In the genomic region with DNA sequence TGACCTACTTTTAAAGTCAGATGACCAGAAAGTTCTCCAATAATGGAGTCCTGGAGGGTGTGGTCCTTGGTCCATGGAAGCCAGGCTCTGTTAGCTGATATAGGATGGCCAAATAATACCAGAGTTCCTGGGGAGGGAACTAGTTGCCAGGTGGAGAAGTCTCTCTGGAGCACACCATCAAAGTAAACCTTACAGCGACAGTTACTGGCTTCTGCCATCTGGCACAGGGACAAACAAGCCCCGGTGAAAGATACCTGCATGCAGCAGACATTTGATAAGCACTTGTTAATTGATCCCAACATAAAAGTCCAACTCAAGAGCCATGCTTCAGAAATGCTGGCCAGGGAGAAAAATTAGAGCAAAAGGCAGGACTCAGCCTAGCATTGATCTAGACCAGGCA, we compare ENCODE assay signal across 26 mouse cellular contexts. TPM values are rescaled to one million over a fixed set of nuclear protein-coding genes. Genes with fewer than 3 reads are reported as not detected.
DNase-seq lines count a peak whose midpoint lies in the region; ATAC-seq and TF ChIP-seq lines count a peak whose summit lies in the region.
"Had no signal": no experiment of that assay in that cellular context is flagged by ENCODE, and none has a peak within 500 bp of the region (broad histone marks: within the 10 kb centered on the region; RNA-seq: fewer than 3 reads in every experiment).

No protein-coding gene starts in this region.

- no peak overlapping the region for H3K4me3 ChIP-seq in heart, embryonic 15.5 days
- H3K4me3 ChIP-seq in embryonic facial prominence, embryonic 12.5 days: no peak overlapping the region
- no peak overlapping the region for H3K4me3 ChIP-seq in thymus, adult 2 months (ENCODE audit: control insufficient read depth, insufficient read depth, low read length)
- no peak overlapping the region for H3K4me3 ChIP-seq in layer of hippocampus, adult 2 months
- no peak overlapping the region for H3K4me3 ChIP-seq in intestine, embryonic 15.5 days (replicated peaks)
- H3K4me3 ChIP-seq: embryonic facial prominence, embryonic 13.5 days; forebrain, embryonic 10.5 days; forebrain, embryonic 15.5 days; hindbrain, embryonic 10.5 days; hindbrain, embryonic 15.5 days; left cerebral cortex, adult 2 months; limb, embryonic 12.5 days; liver, embryonic 12.5 days; megakaryocyte, embryonic 14.5 days; midbrain, embryonic 13.5 days had no signal

- H3K9me3 ChIP-seq in heart, embryonic 15.5 days (replicated peaks): no peaks in the 10 kb centered on the region
- H3K9me3 ChIP-seq in embryonic facial prominence, embryonic 12.5 days: no peaks in the 10 kb centered on the region
- no peaks in the 10 kb centered on the region for H3K9me3 ChIP-seq in intestine, embryonic 15.5 days
- H3K9me3 ChIP-seq: embryonic facial prominence, embryonic 13.5 days; forebrain, embryonic 10.5 days; forebrain, embryonic 15.5 days; G1E; hindbrain, embryonic 10.5 days; hindbrain, embryonic 15.5 days; limb, embryonic 12.5 days; liver, embryonic 12.5 days; megakaryocyte, embryonic 14.5 days; midbrain, embryonic 13.5 days had no signal

- H3K4me1 ChIP-seq in heart, embryonic 15.5 days (replicated peaks): peaks cover 45% of the 10 kb centered on the region
- peaks cover 48% of the 10 kb centered on the region for H3K4me1 ChIP-seq in embryonic facial prominence, embryonic 12.5 days
- peaks cover 55% of the 10 kb centered on the region for H3K4me1 ChIP-seq in thymus, adult 2 months (replicated peaks; ENCODE audit: control insufficient read depth, insufficient read depth, low read length)
- H3K4me1 ChIP-seq in intestine, embryonic 15.5 days (replicated peaks): peaks cover 8% of the 10 kb centered on the region

- DNase-seq in heart, postnatal 25 days (ENCODE audit: low spot score): no peak
- DNase-seq in thymus, adult 2 months: peak; percentile 54
- DNase-seq in thymus, postnatal 36 days: peak; percentile 55 to 59
- no peak for DNase-seq in layer of hippocampus, adult 2 months (ENCODE audit: low spot score in 2 of 2)
- DNase-seq: adrenal gland, postnatal 10 days; cerebellum, adult 9-10 months; cerebellum, postnatal 36 days; kidney, adult 2 months; layer of hippocampus, adult 9-11 months; liver, postnatal 0 days; lung, postnatal 36 days; right cerebral cortex, postnatal 25 days had no signal

- no peaks in the 10 kb centered on the region for H3K27me3 ChIP-seq in heart, embryonic 15.5 days
- H3K27me3 ChIP-seq in embryonic facial prominence, embryonic 12.5 days: no peaks in the 10 kb centered on the region
- no peaks in the 10 kb centered on the region for H3K27me3 ChIP-seq in thymus, adult 2 months (ENCODE audit: control insufficient read depth, insufficient read depth, low read length)
- H3K27me3 ChIP-seq in intestine, embryonic 15.5 days (replicated peaks): no peaks in the 10 kb centered on the region
- H3K27me3 ChIP-seq: embryonic facial prominence, embryonic 13.5 days; forebrain, embryonic 15.5 days; hindbrain, embryonic 15.5 days; limb, embryonic 12.5 days; midbrain, embryonic 13.5 days had no signal

- intact Hi-C loops in heart, postnatal 25 days (cut with DNase I): no loop called here

- no peak for ATAC-seq in heart, embryonic 15.5 days (replicated peaks; ENCODE audit: insufficient number of reproducible peaks, insufficient read depth, low FRiP score, low read depth)
- ATAC-seq in embryonic facial prominence, embryonic 12.5 days (ENCODE audit: insufficient number of reproducible peaks, insufficient read depth, low FRiP score, low TSS enrichment): no peak
- no peak for ATAC-seq in intestine, embryonic 15.5 days
- ATAC-seq: forebrain, embryonic 15.5 days; liver, embryonic 12.5 days; liver, postnatal 0 days; midbrain, embryonic 13.5 days had no signal

- no peaks in the 10 kb centered on the region for H3K36me3 ChIP-seq in heart, embryonic 15.5 days
- no peaks in the 10 kb centered on the region for H3K36me3 ChIP-seq in embryonic facial prominence, embryonic 12.5 days
- no peaks in the 10 kb centered on the region for H3K36me3 ChIP-seq in thymus, adult 2 months (ENCODE audit: control insufficient read depth, insufficient read depth, low read length)
- no peaks in the 10 kb centered on the region for H3K36me3 ChIP-seq in intestine, embryonic 15.5 days
- H3K36me3 ChIP-seq: embryonic facial prominence, embryonic 13.5 days; forebrain, embryonic 10.5 days; forebrain, embryonic 15.5 days; G1E; hindbrain, embryonic 10.5 days; hindbrain, embryonic 15.5 days; limb, embryonic 12.5 days; liver, embryonic 12.5 days; midbrain, embryonic 13.5 days had no signal

- peak overlapping the region; percentile 8; the same call in 1 of the 2 replicates for H3K27ac ChIP-seq in heart, embryonic 15.5 days
- H3K27ac ChIP-seq in embryonic facial prominence, embryonic 12.5 days: 0 out of 2 replicates have a peak overlapping the region, but pooled peaks have one; percentile 6
- H3K27ac ChIP-seq in thymus, adult 2 months (ENCODE audit: control insufficient read depth, insufficient read depth, low read length): peak overlapping the region; percentile 99
- H3K27ac ChIP-seq in layer of hippocampus, adult 2 months: no peak overlapping the region
- no peak overlapping the region for H3K27ac ChIP-seq in intestine, embryonic 15.5 days
- H3K27ac ChIP-seq: embryonic facial prominence, embryonic 13.5 days; forebrain, embryonic 15.5 days; hindbrain, embryonic 10.5 days; hindbrain, embryonic 15.5 days; left cerebral cortex, adult 2 months; limb, embryonic 12.5 days; liver, embryonic 12.5 days; midbrain, embryonic 13.5 days had no signal

- WGBS in heart, embryonic 15.5 days: 40% methylated on average over 2 of the region's 2 CpGs
- 75% methylated on average over 2 of the region's 2 CpGs for WGBS in embryonic facial prominence, embryonic 12.5 days
- 3% methylated on average over 2 of the region's 2 CpGs for WGBS in thymus, adult 2 months
- WGBS in intestine, embryonic 15.5 days: 63% methylated on average over 2 of the region's 2 CpGs

- no peak for TF ChIP-seq CTCF in thymus, adult 2 months (IDR thresholded peaks at IDR 0.05; ENCODE audit: borderline replicate concordance, control insufficient read depth, extremely low read depth, insufficient read depth, low read length, poor library complexity)
- no peak for TF ChIP-seq CTCF in layer of hippocampus, adult 2 months (conservative IDR thresholded peaks at IDR 0.05)

- no peak overlapping the region for H3K9ac ChIP-seq in heart, embryonic 15.5 days
- H3K9ac ChIP-seq in embryonic facial prominence, embryonic 12.5 days: no peak overlapping the region
- no peak overlapping the region for H3K9ac ChIP-seq in intestine, embryonic 15.5 days
- H3K9ac ChIP-seq: embryonic facial prominence, embryonic 13.5 days; forebrain, embryonic 15.5 days; hindbrain, embryonic 15.5 days; limb, embryonic 12.5 days; liver, embryonic 12.5 days; liver, postnatal 0 days; midbrain, embryonic 13.5 days had no signal

- H3K4me2 ChIP-seq in heart, embryonic 15.5 days: no peak overlapping the region
- no peak overlapping the region for H3K4me2 ChIP-seq in embryonic facial prominence, embryonic 12.5 days (replicated peaks)
- H3K4me2 ChIP-seq in intestine, embryonic 15.5 days (replicated peaks): no peak overlapping the region
- H3K4me2 ChIP-seq: embryonic facial prominence, embryonic 13.5 days; forebrain, embryonic 15.5 days; hindbrain, embryonic 15.5 days; limb, embryonic 12.5 days; liver, embryonic 12.5 days; midbrain, embryonic 13.5 days had no signal

- TF ChIP-seq POLR2A in thymus, adult 2 months (IDR thresholded peaks at IDR 0.05; ENCODE audit: control insufficient read depth, extremely low read depth, insufficient read depth, low read length, poor library complexity): no peak

RNA-seq across cellular contexts. Expression of a gene that starts 7.3 kb away (rescaled TPM):
- 24.0 and 29.3 TPM in 2 replicates for polyA plus RNA-seq in heart, embryonic 15.5 days (2015; fragmentation: Nextera tagmentation; extraction: Ambion mirVana)
- 10 to 100 TPM; 72.5 to 78.8 TPM for total RNA-seq in heart, postnatal 25 days (2021)
- polyA plus RNA-seq in embryonic facial prominence, embryonic 12.5 days (2016; fragmentation: Nextera tagmentation; extraction: Ambion mirVana): 23.3 and 24.7 TPM in 2 replicates
- polyA plus RNA-seq in thymus, adult 2 months (2012; rRNA removed): 170 and 197 TPM in 2 replicates
- total RNA-seq in layer of hippocampus, adult 2 months (2021): 10 to 100 TPM; 14.7 to 14.8 TPM
- 10.4 and 11.7 TPM in 2 replicates for polyA plus RNA-seq in intestine, embryonic 15.5 days (2015; fragmentation: Nextera tagmentation; extraction: Ambion mirVana)

Comparison
In these comparisons a context has a peak if more than half of its experiments do, and no peak if none do; other contexts are left out.
1. H3K27ac ChIP-seq: peak in heart, embryonic 15.5 days (single experiment), embryonic facial prominence, embryonic 12.5 days (single experiment) and thymus, adult 2 months (single experiment); none in layer of hippocampus, adult 2 months (single experiment) and intestine, embryonic 15.5 days (single experiment).
2. DNase-seq: peak in thymus, adult 2 months (single experiment) and thymus, postnatal 36 days (2 of 2); none in heart, postnatal 25 days (single experiment) and layer of hippocampus, adult 2 months (0 of 2).